Mouse (Mus musculus) adrenal gland, adult 2 months (tissue): ENCODE results near the gene Vps41. TPM values are rescaled to one million over a fixed set of nuclear protein-coding genes. Genes with fewer than 3 reads are reported as not detected.

Experiments
- DNase-seq: peaks from one replicate; pipeline ENCODE4 v3.0.0; 2021
- polyA plus RNA-seq: library from polyadenylated mRNA; depleted of rRNA; stranded (reverse); fragments of >200 nt; gene quantifications from 2 replicates; pipeline ENCODE4 v1.2.3, GENCODE M21; 2012; rRNA removed
- total RNA-seq, 2 experiments: library from RNA; stranded (reverse); gene quantifications; 2 replicates each; pipeline ENCODE4 v1.2.3; 2021

The Vps41 gene
- total and polyA plus RNA-seq, 3 experiments = 8.8 to 76.0 (median 73.9) TPM

GRCm38 (mm10) chr13:18875321-18875720, 158.2 kb downstream of the Vps41 start:
- DNase-seq = no peak

GRCm38 (mm10) chr13:18892910-18893309, 175.8 kb downstream of the Vps41 start:
- no peak for DNase-seq

GRCm38 (mm10) chr13:18896789-18897188, 179.7 kb downstream of the Vps41 start:
- DNase-seq = no peak

GRCm38 (mm10) chr13:18903623-18904022, 186.5 kb downstream of the Vps41 start:
- DNase-seq = no peak

- no peak for DNase-seq
Measured at GRCm38 (mm10) chr13:18914774-18915173, 197.7 kb downstream of the Vps41 start.

Other genes with a start within 250 kb of the Vps41 start
- 10 to 100 TPM in 1 of 2 experiments, 1 to 10 TPM in 1; 5.5 to 10.2 TPM for gene Amph, start 230.9 kb downstream of the Vps41 start, total RNA-seq
- gene Amph, start 230.9 kb downstream of the Vps41 start, polyA plus RNA-seq = 1.2 and 1.4 TPM in 2 replicates